Mouse (Mus musculus): ENCODE measurements around the gene Pla2g4c. TPM values are rescaled to one million over a fixed set of nuclear protein-coding genes. Genes with fewer than 3 reads are reported as not detected.

The Pla2g4c gene
- 0.03 and 0.04 TPM in 2 replicates for polyA plus RNA-seq (2012)

GRCm38 (mm10) chr7:13324316-13324715 is at the start of gene Pla2g4c:
TSS of gene Pla2g4c (plus strand) at chr7:13324655.
- TF ChIP-seq GATA1 (IDR thresholded peaks at IDR 0.05; ENCODE audit: low read length), result no peak

GRCm38 (mm10) chr7:13277081-13277480 is 47.4 kb upstream of the Pla2g4c start, which contains the start of gene Lig1:
TSS of gene Lig1 (plus strand) at chr7:13277283.
- TF ChIP-seq GATA1 (IDR thresholded peaks at IDR 0.05; ENCODE audit: low read length), result no peak

DNA sequence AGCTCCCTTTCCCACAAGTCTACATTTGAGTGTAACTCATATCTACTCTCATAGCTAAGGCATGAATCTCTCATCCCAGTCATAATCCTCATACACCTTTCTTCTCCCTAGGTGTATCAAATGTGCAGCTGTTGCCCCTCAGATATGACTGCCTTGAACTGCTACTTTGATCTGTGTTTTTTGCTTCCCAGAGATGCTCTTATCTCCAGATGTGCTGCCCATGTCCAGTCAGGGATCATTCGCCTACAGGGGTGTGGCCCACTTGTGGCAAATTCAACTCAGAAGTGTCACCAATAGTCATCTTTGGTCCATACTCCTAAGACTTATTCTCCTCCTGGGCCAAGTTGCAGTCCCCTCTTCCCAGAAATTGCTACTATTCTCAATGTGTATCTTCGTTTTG is 46.6 kb upstream of the Pla2g4c start:
- TF ChIP-seq GATA1 (IDR thresholded peaks at IDR 0.05; ENCODE audit: low read length), result no peak

DNA sequence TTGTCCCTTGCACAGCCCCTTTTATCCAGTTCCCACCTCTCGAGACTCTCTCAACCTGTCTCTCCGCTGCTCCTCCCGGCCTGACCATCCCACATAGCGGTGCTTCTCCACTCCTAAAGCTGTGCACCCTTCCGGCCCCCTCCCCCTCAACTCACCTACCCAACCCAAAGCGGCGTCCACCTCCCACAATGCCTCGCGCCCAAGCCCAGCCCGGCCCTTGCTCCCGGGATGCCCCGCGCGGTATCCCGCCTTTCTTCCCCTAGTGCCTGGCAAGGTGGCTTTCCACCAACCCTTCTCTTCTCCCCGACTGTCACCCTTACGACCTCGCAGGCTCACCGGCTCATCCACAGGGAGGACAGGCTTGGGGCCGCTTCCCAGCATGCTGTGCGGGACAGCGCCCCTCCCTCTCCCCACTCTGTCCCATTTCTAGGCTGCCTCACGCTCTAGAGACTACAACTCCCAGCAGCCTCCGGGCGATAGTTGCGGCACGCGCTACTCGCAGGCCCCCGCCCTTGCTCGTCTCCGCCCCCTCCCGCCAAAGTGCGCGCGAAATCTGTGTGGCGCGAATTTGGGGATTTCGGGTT is 46.1 kb upstream of the Pla2g4c start, which contains the start of gene Zswim9:
Zswim9 (minus strand) TSS at position 414 of the 584 bp plus-strand sequence.
- no peak for TF ChIP-seq GATA1 (IDR thresholded peaks at IDR 0.05; ENCODE audit: low read length)

GRCm38 (mm10) chr7:13288621-13289020 is 35.8 kb upstream of the Pla2g4c start:
- no peak for TF ChIP-seq GATA1 (IDR thresholded peaks at IDR 0.05; ENCODE audit: low read length)

- TF ChIP-seq GATA1 (IDR thresholded peaks at IDR 0.05; ENCODE audit: low read length), result no peak
Observed at GRCm38 (mm10) chr7:13290041-13290675, 34.3 kb upstream of the Pla2g4c start.

- no peak for TF ChIP-seq GATA1 (IDR thresholded peaks at IDR 0.05; ENCODE audit: low read length)
Observed at GRCm38 (mm10) chr7:13291370-13291769, 33.1 kb upstream of the Pla2g4c start.

DNA sequence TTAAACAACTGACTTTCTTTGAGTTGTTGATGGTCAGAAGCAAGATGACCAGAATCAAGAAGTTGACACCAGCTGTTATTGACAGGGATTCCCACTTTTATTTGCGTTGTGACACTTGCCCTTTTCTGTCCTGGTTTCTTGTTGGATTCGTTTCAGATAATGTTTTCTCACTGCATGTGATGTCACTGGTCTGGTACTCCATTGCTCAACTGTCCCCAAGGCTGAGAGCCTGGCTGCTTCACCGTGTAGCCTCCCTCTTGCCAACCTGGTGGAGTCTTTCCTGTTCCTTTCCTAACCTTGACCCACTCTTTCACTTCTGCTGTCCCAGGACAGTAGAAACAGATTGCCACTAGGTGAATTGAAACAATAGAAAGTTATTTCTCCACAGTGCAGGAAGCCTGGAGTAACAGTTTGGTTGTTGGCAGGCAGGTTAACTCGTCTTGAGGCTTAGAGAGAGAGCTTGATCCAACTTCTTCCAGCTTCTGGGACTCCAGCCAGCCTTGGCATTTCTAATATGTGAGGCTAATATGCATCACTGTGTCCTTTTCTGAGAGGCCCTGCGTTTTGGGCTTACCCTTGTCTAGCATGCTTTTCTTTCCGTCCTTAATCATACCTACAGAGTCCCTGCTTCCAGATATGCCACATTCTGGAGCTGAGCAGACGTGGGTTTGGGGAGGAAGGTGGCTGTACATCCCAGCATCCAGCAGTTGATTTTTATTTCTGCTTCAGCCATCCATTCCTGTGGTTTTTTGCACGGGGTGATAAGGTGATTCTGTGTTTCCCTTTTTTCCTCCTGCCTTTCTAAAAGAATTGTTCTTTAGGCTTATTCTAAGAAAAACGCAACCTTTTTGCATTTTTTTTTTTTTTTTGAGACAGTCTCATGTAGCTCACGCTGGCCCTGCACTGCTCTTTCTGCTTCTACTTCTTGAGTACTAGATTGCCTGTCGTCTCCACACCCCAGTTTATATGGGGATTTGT is 30.3 kb upstream of the Pla2g4c start:
- TF ChIP-seq GATA1 (IDR thresholded peaks at IDR 0.05; ENCODE audit: low read length), result no peak

GRCm38 (mm10) chr7:13295256-13295655 is 29.2 kb upstream of the Pla2g4c start:
- no peak for TF ChIP-seq GATA1 (IDR thresholded peaks at IDR 0.05; ENCODE audit: low read length)

DNA sequence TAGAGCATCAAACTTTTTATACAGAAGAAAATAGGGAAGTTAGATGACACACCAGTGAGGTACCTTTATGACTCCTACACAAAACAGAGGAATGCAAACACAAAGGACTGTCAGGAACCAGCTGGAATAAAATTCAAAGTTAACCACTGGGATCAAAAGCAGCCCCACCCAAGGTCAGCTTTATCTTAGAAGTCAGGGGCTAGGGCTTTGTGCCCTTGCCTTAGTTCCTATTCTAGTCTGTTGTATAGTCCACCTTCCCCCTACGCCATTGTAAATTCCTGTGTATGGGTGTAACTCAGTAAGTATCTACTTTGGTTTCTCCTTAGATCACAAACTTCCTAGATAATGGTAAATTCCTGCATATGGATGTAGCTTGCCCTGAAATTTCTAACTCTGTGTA is 26.8 kb upstream of the Pla2g4c start:
- no peak for TF ChIP-seq GATA1 (IDR thresholded peaks at IDR 0.05; ENCODE audit: low read length)

GRCm38 (mm10) chr7:13298821-13299220 is 25.6 kb upstream of the Pla2g4c start:
- TF ChIP-seq GATA1 (IDR thresholded peaks at IDR 0.05; ENCODE audit: low read length), result no peak

DNA sequence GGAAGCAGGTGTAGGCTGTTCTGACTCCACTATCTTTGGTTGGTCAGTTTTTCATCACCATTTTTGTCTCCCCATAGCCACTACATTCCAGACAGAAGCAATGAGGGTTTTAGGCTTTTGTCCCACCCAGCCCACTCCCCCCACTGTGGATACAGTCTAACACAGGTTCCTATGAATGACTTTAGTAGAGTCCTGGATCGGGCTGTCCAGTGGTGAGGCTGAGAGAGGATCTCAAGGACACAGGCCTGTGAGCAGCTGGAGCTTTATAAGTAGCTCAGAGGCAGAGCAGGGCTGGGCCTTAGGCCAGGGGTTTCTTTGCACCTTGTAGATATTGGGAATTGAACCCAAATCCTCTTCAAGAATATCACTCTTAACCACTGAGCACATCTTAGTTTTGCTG is 22.8 kb upstream of the Pla2g4c start:
- TF ChIP-seq GATA1 (IDR thresholded peaks at IDR 0.05; ENCODE audit: low read length), result no peak

- no peak for TF ChIP-seq GATA1 (IDR thresholded peaks at IDR 0.05; ENCODE audit: low read length)
Observed at GRCm38 (mm10) chr7:13302780-13303179, 21.7 kb upstream of the Pla2g4c start.

GRCm38 (mm10) chr7:13303372-13303771 is 21.1 kb upstream of the Pla2g4c start:
- no peak for TF ChIP-seq GATA1 (IDR thresholded peaks at IDR 0.05; ENCODE audit: low read length)

DNA sequence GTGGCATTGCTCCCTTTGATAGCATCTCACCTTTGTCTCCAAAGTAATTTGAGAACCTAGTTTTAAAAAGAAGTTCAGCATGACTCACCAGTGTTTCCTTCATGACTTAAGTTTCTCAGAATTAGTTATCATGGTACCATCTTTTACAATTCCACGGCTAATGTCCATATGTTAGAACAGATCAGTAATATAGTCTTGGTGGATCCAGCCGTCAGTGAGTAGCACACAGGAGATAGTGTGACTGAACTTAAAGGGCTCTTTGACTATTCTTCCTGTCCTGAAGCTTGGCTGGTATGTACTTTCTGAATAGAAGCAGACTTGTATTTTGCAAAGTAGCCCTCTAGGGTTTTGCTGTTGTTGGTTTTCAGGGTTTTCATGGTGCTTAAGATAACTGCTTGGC is 15.0 kb upstream of the Pla2g4c start:
- TF ChIP-seq GATA1 (IDR thresholded peaks at IDR 0.05; ENCODE audit: low read length), result no peak

All from G1E-ER4 (cell line).